Mouse (Mus musculus): Measurements from ENCODE around the gene Fndc9.

The Fndc9 gene

GRCm38 (mm10) chr11:46235334-46235733 is at the start of gene Fndc9:
Gene Fndc9, plus strand, starts transcription at chr11:46235531.
- DNase-seq, result no peak

- no peak for DNase-seq
These were observed 47.0 kb upstream of the Fndc9 start for GRCm38 (mm10) chr11:46188283-46188682.

GRCm38 (mm10) chr11:46194175-46194574 is 41.2 kb upstream of the Fndc9 start:
- DNase-seq, result no peak

- DNase-seq, result no peak
These were observed 34.7 kb upstream of the Fndc9 start for GRCm38 (mm10) chr11:46200664-46201063.

- DNase-seq, result no peak
These were observed 33.4 kb upstream of the Fndc9 start for GRCm38 (mm10) chr11:46201636-46202546.

- no peak for DNase-seq
These were observed 32.8 kb upstream of the Fndc9 start for GRCm38 (mm10) chr11:46202547-46202887.

GRCm38 (mm10) chr11:46204841-46205240 is 30.5 kb upstream of the Fndc9 start:
- no peak for DNase-seq

GRCm38 (mm10) chr11:46205639-46206409 is 29.5 kb upstream of the Fndc9 start:
- DNase-seq, result peak; percentile 23

GRCm38 (mm10) chr11:46209884-46210283 is 25.4 kb upstream of the Fndc9 start:
- DNase-seq, result no peak

GRCm38 (mm10) chr11:46211858-46212257 is 23.5 kb upstream of the Fndc9 start:
- no peak for DNase-seq

- peak; percentile 37 for DNase-seq
These were observed 21.5 kb upstream of the Fndc9 start for GRCm38 (mm10) chr11:46213844-46214243.

GRCm38 (mm10) chr11:46214368-46215230 is 20.7 kb upstream of the Fndc9 start:
- DNase-seq, result no peak

GRCm38 (mm10) chr11:46215354-46215753 is 20.0 kb upstream of the Fndc9 start:
- peak; percentile 69 for DNase-seq

- peak; percentile 66 for DNase-seq
These were observed 18.7 kb upstream of the Fndc9 start for GRCm38 (mm10) chr11:46216669-46217068.

- no peak for DNase-seq
These were observed 17.6 kb upstream of the Fndc9 start for GRCm38 (mm10) chr11:46217686-46218085.

GRCm38 (mm10) chr11:46218584-46218983 is 16.7 kb upstream of the Fndc9 start:
- DNase-seq, result no peak

- no peak for DNase-seq
These were observed 16.0 kb upstream of the Fndc9 start for GRCm38 (mm10) chr11:46219380-46219779.

- no peak for DNase-seq
These were observed 15.1 kb upstream of the Fndc9 start for GRCm38 (mm10) chr11:46220211-46220610.

GRCm38 (mm10) chr11:46223575-46223974 is 11.8 kb upstream of the Fndc9 start:
- DNase-seq, result no peak

- DNase-seq, result no peak
These were observed 10.0 kb upstream of the Fndc9 start for GRCm38 (mm10) chr11:46225345-46225744.

- no peak for DNase-seq
These were observed 5.1 kb upstream of the Fndc9 start for GRCm38 (mm10) chr11:46230184-46230583.

GRCm38 (mm10) chr11:46232803-46233202 is 2.5 kb upstream of the Fndc9 start:
- DNase-seq, result no peak

- DNase-seq, result no peak
These were observed 1.4 kb upstream of the Fndc9 start for GRCm38 (mm10) chr11:46233966-46234365.

All from liver (tissue).